Mouse (Mus musculus): ENCODE results near the gene Mb21d2. TPM values are rescaled to one million over a fixed set of nuclear protein-coding genes. Genes with fewer than 3 reads are reported as not detected.

Mb21d2 gene
- polyA plus RNA-seq, 1 experiment, result not detected

DNA sequence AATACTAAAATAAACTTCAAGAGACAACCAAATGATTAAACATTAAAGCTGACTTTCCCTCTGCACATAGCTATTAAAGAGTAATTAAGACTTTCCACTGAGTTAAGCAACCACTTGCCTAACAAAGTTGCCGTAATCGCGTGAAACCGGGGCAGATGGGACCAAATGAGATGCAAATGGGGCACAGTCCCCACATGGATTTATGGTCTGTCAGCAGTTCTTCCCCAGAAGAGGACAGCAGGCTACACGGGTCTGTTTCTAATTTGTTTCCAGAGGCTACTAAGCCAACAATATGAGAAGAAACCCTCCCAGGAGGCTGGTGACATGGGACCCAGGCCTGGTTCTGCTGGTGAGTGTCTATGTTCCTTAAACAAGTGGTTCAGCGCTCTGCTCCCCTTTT, 34.6 kb downstream of the Mb21d2 start:
- H3K27ac ChIP-seq (ENCODE audit: control insufficient read depth, insufficient read depth, low read depth, low read length, poor library complexity), result no peak overlapping the region
- no peak overlapping the region for H3K4me3 ChIP-seq (replicated peaks; ENCODE audit: control insufficient read depth, low read depth, low read length)
- TF ChIP-seq CTCF (IDR thresholded peaks at IDR 0.05; ENCODE audit: control insufficient read depth, insufficient read depth, low read length), result no peak
- no peaks in the 10 kb centered on the region for H3K4me1 ChIP-seq (ENCODE audit: control insufficient read depth, insufficient read depth, low read length)
- whole genome bisulfite sequencing, result 82% methylated on average over 6 of the region's 6 CpGs

DNA sequence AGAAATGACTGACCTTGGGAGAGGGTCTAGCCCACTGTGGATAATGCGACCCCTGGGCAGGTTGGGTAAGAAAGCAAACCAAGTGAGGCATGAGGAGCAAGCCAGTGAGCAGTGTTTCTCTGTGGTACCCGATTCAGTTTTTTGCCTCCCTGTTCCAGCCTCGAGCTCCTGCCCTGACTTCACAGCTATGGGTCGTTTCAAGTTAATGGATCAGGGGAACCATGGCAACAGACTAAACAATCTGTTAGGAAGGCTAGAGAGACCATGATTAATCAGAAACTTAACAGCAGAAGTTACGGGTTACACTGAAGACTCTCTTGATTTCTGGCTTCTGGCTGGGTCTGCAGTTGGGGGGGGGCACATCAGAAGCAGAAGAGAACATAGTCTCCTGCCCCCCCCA, 36.2 kb downstream of the Mb21d2 start:
- Histone ChIP-seq H3K4me3 (replicated peaks; ENCODE audit: control insufficient read depth, low read depth, low read length) (no peak overlapping the region), H3K27ac (ENCODE audit: control insufficient read depth, insufficient read depth, low read depth, low read length, poor library complexity) (no peak overlapping the region), H3K4me1 (ENCODE audit: control insufficient read depth, insufficient read depth, low read length) (no peaks in the 10 kb centered on the region)
- 72% methylated on average over 5 of the region's 5 CpGs for WGBS
- TF ChIP-seq CTCF (IDR thresholded peaks at IDR 0.05; ENCODE audit: control insufficient read depth, insufficient read depth, low read length), result no peak
- TF ChIP-seq POLR2A (IDR thresholded peaks at IDR 0.05; ENCODE audit: borderline replicate concordance, control insufficient read depth, low read depth, low read length), result no peak

DNA sequence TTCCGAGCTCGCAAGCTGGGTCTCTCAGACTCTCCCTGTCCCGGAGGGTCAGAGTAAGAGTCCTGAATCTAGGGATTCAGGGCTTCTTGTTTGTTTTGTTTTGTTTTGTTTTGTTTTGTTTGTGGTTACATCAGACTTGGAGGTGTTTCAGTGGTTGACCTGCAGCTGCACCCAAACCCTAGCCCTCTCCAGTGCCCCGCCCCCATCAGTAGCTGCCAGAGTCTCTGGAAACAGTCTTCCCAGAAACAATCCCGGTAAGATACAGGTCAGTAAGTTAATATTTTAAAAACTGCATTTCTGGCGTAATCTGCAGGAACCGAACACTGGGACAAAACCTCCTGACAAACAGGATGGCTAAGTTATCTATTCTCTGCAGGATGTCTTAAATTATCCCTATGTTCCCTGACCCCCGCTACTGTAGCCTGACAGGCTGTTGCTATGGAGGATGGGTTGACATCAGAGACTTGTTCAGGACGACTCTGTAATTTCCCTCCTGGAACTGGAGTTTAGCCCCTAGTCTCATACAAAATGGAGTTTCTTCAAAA, 43.2 kb downstream of the Mb21d2 start:
- Histone ChIP-seq H3K4me1 (ENCODE audit: control insufficient read depth, insufficient read depth, low read length) (no peaks in the 10 kb centered on the region), H3K27ac (ENCODE audit: control insufficient read depth, insufficient read depth, low read depth, low read length, poor library complexity) (no peak overlapping the region), H3K4me3 (replicated peaks; ENCODE audit: control insufficient read depth, low read depth, low read length) (no peak overlapping the region)
- WGBS, result 82% methylated on average over 9 of the region's 9 CpGs
- no peak for TF ChIP-seq CTCF (IDR thresholded peaks at IDR 0.05; ENCODE audit: control insufficient read depth, insufficient read depth, low read length)
- no peak for TF ChIP-seq POLR2A (IDR thresholded peaks at IDR 0.05; ENCODE audit: borderline replicate concordance, control insufficient read depth, low read depth, low read length)

DNA sequence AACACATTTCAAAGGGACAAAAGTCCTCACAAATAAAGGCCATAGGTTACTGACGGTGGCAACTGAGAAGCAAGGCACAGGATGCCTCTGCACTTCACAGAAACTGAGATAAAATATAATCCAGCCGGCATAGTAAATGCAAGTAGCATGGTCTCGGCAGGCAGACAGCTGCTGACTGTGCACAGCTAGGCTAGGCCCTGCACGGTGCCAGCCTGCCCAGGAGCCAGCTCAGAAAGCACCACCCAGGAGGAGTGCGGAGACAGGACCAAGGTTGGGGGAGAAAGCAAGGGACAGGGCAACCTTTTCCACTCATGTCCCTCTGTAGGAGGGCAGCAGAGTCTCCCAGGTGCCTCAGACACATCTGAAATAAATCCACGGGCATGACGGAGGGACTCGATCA, 44.0 kb downstream of the Mb21d2 start:
- no peaks in the 10 kb centered on the region for H3K4me1 ChIP-seq (ENCODE audit: control insufficient read depth, insufficient read depth, low read length)
- no peak overlapping the region for H3K4me3 ChIP-seq (replicated peaks; ENCODE audit: control insufficient read depth, low read depth, low read length)
- TF ChIP-seq CTCF (IDR thresholded peaks at IDR 0.05; ENCODE audit: control insufficient read depth, insufficient read depth, low read length), result no peak
- TF ChIP-seq POLR2A (IDR thresholded peaks at IDR 0.05; ENCODE audit: borderline replicate concordance, control insufficient read depth, low read depth, low read length), result no peak
- 86% methylated on average over 8 of the region's 8 CpGs for WGBS
- no peak overlapping the region for H3K27ac ChIP-seq (ENCODE audit: control insufficient read depth, insufficient read depth, low read depth, low read length, poor library complexity)

DNA sequence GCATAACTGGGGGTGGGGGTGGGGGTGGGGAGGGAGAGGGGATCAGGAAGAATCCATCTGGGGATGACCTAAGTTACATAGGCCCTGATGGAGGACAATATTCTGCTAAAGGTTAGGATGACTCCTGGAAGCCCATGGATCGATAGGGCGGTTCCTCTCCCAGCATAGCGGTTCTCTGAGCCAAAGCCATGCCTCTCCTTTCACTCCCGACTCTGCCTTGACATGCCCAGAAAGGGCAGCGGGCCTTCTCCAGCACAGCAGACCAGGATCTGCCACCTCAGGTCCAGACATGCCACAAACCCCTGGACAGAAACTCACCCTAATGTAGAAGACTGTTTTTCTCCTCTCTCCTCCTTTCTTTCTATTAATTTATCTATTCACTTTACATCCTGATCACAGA, 44.8 kb downstream of the Mb21d2 start:
- H3K4me3 ChIP-seq (replicated peaks; ENCODE audit: control insufficient read depth, low read depth, low read length), result no peak overlapping the region
- H3K4me1 ChIP-seq (ENCODE audit: control insufficient read depth, insufficient read depth, low read length), result no peaks in the 10 kb centered on the region
- H3K27ac ChIP-seq (ENCODE audit: control insufficient read depth, insufficient read depth, low read depth, low read length, poor library complexity), result no peak overlapping the region
- TF ChIP-seq CTCF (IDR thresholded peaks at IDR 0.05; ENCODE audit: control insufficient read depth, insufficient read depth, low read length) (no peak), POLR2A (IDR thresholded peaks at IDR 0.05; ENCODE audit: borderline replicate concordance, control insufficient read depth, low read depth, low read length) (no peak)
- 83% methylated on average over 5 of the region's 5 CpGs for WGBS

DNA sequence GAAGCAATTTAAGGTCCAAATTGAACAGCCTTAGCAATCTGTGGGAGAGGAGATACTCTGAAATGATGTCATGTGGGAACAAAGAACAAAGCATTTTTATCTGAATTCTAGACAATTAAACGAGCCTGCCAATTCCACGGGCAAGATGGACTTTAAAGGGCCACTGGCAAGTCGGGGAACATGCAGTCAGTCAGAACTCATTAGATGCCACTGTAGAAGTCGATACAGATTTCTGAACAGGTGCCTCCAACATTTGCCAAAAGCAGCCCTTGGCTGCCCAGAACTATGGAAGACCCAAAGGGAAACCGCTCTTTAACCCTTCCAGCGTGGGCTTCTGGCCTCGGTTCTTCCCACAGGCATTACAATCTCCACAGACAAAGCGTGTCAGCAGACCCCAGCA, 45.8 kb downstream of the Mb21d2 start:
- TF ChIP-seq CTCF (IDR thresholded peaks at IDR 0.05; ENCODE audit: control insufficient read depth, insufficient read depth, low read length) (no peak), POLR2A (IDR thresholded peaks at IDR 0.05; ENCODE audit: borderline replicate concordance, control insufficient read depth, low read depth, low read length) (no peak)

DNA sequence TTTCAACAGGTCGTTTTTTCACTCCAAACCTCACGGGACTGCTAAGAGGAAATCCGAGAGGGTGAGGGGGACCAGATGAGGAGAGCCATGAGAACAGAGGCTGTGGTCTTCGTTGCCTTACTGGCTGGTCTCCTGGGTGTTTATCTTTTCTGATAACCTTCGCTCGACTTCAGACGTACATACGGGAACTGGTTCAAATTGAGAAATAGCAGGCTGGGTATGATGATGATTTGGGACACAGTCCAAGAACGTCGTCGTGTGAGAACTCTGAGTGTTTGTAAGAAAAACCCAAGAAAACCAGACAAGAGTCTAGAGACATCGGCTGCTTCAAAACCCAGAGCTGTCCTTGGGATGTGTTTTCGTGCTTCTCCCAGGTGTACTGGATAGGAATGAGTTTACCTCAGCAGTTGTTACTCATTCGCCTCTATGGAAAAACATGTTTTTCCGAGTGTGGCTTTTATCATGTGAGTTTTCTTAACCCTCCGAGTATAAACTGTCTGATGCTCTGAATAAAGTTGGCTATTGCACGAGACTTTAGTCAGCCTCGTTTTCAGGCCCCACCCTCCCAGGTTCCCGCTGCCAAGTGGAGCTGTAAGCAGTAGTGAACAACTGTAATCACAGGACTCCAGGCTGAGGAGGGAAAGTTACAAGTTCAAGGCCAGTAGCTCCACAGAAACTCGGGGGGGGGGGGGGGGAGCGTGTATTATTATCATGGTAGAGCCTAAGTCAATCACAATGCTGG, 46.6 kb downstream of the Mb21d2 start:
- TF ChIP-seq POLR2A (IDR thresholded peaks at IDR 0.05; ENCODE audit: borderline replicate concordance, control insufficient read depth, low read depth, low read length) (no peak), CTCF (IDR thresholded peaks at IDR 0.05; ENCODE audit: control insufficient read depth, insufficient read depth, low read length) (no peak)
- H3K27ac ChIP-seq (ENCODE audit: control insufficient read depth, insufficient read depth, low read depth, low read length, poor library complexity), result no peak overlapping the region
- no peak overlapping the region for H3K4me3 ChIP-seq (replicated peaks; ENCODE audit: control insufficient read depth, low read depth, low read length)
- H3K4me1 ChIP-seq (ENCODE audit: control insufficient read depth, insufficient read depth, low read length), result no peaks in the 10 kb centered on the region
- 82% methylated on average over 20 of the region's 21 CpGs for WGBS

More for the DNA sequence above, 45.8 kb downstream of the Mb21d2 start:
- 77% methylated on average over 8 of the region's 8 CpGs for WGBS
- no peaks in the 10 kb centered on the region for H3K4me1 ChIP-seq (ENCODE audit: control insufficient read depth, insufficient read depth, low read length)
- no peak overlapping the region for H3K4me3 ChIP-seq (replicated peaks; ENCODE audit: control insufficient read depth, low read depth, low read length)
- no peak overlapping the region for H3K27ac ChIP-seq (ENCODE audit: control insufficient read depth, insufficient read depth, low read depth, low read length, poor library complexity)

DNA sequence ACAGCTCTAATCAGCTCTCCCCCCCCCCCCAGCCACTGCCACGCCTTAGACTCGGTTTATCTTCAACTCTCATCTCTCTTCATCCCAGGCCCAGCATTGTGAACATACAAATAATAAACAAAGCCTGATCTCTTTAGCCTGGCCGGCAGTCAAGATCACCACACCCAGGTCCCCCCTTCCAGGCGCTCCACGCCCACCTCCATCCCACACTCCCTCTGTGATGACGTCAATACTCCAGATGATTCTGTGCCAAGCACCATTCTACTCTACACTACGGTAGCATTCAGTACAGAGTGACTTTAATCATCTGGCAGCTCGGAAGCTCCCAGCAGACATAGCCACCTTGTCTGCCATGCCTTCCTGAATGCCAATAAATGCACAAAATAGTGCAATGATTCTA, 47.7 kb downstream of the Mb21d2 start:
- H3K4me1 ChIP-seq (ENCODE audit: control insufficient read depth, insufficient read depth, low read length), result no peaks in the 10 kb centered on the region
- 79% methylated on average over 8 of the region's 8 CpGs for WGBS
- H3K27ac ChIP-seq (ENCODE audit: control insufficient read depth, insufficient read depth, low read depth, low read length, poor library complexity), result no peak overlapping the region
- H3K4me3 ChIP-seq (replicated peaks; ENCODE audit: control insufficient read depth, low read depth, low read length), result no peak overlapping the region
- no peak for TF ChIP-seq CTCF (IDR thresholded peaks at IDR 0.05; ENCODE audit: control insufficient read depth, insufficient read depth, low read length)
- TF ChIP-seq POLR2A (IDR thresholded peaks at IDR 0.05; ENCODE audit: borderline replicate concordance, control insufficient read depth, low read depth, low read length), result no peak
